Mouse (Mus musculus): ENCODE results near the gene Atp2b4.

DNA sequence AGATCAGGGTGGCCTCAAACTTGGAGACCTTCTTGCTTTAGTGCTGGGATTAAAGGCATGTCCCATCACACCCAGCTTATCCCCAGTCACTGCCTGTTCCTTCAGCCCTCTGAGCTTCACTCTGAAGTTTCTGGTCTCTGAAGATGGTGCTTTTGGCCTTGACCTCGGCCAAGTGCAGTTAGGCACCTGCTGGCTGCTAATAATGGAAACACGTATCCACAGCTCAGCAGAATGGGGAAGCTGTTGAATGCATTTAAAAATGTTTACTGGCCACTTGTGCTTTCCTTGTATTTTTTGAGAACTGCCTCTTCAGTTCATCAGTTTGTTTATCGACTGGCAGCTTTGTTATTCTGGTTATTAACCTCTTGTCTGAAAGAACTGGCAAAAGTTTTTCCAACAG is 129.0 kb downstream of the Atp2b4 start:
- no peak for TF ChIP-seq CTCF (IDR thresholded peaks at IDR 0.05; ENCODE audit: low read depth, low read length)
- no peak for TF ChIP-seq POLR2A (IDR thresholded peaks at IDR 0.05; ENCODE audit: extremely low read depth, insufficient read depth, low read length)
